Mouse (Mus musculus) erythroblast, embryonic 14.5 days (primary cell): ENCODE measurements around the gene Gtf2ird1. TPM values are rescaled to one million over a fixed set of nuclear protein-coding genes. Genes with fewer than 3 reads are reported as not detected.
A peak's percentile ranks its signal among the peaks of the same experiment; 100 is the strongest.

Experiments used
- H3K27me3 ChIP-seq: 2 replicates; pipeline ENCODE4 v1.6.1; 2012; ENCODE audit warnings: inconsistent platforms; ENCODE audit not compliant: control insufficient read depth
- H3K36me3 ChIP-seq: 2 replicates; pipeline ENCODE4 v1.6.1; 2012; ENCODE audit warnings: mild to moderate bottlenecking, inconsistent platforms; ENCODE audit not compliant: control insufficient read depth
- H3K4me1 ChIP-seq: 2 replicates; pipeline ENCODE4 v1.6.1; 2012; ENCODE audit warnings: inconsistent platforms; ENCODE audit not compliant: control insufficient read depth
- H3K4me3 ChIP-seq: replicated peaks from 2 replicates; pipeline ENCODE3; 2012; ENCODE audit warnings: moderate library complexity, mild to moderate bottlenecking, inconsistent platforms
- H3K9me3 ChIP-seq: 2 replicates; pipeline ENCODE4 v1.6.1; 2012; ENCODE audit warnings: low read length, inconsistent platforms, mixed read lengths; ENCODE audit not compliant: control insufficient read depth
- GATA1 ChIP-seq: IDR thresholded peaks from 2 replicates; pipeline ENCODE4 v1.6.1; 2012; ENCODE audit warnings: low read length, inconsistent platforms, mixed read lengths
- TAL1 ChIP-seq: IDR thresholded peaks from 3 replicates; pipeline ENCODE4 v1.6.1; 2012; ENCODE audit warnings: low read length, inconsistent platforms, mixed read lengths
- polyA plus RNA-seq: library from polyadenylated mRNA; stranded (reverse); fragments of >175 nt; gene quantifications from 2 replicates; pipeline ENCODE4 v1.2.3, GENCODE M21; 2012

Gtf2ird1 gene
- polyA plus RNA-seq, 1 experiment: 2.0 TPM

DNA sequence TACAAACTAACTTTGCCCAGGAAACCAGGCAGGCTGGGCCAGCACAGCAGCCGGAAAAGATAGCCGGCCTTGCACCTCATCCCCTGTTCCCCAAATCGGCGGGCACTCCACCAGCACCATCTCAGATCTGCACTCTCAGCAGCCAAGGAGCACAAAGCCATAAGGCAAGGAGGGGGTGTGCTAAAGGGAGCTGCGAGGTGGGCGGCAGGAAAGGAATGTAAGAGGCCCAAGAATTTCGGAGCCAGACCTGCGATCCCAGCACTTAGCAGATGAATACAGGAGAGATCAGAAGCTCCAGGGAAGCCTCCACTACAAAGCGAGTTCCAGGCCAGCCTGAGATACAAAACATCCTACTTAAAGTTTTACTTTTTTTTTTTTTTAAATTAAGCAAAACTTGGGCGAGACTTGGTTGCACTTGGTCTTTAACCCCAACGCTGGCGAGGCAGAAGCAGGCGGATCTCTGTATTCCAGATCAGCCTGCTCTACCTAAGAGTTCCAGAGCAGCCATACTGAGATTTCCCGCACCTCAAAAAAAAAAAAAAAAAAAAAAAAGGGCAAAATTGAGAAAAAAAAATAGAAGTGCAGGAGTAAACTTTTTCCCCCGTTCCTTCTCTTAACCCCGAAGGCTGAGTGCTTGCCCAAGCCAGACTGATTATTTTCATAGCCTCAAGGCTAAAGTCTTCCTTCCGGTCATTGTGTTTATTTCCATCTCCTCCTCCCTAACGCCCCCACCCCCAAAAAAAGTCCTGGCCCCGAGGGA lies 143.6 kb downstream of the Gtf2ird1 start:
- Histone ChIP-seq H3K27me3 (no peaks in the 10 kb centered on the region), H3K4me3 (peak overlapping the region; percentile 99), H3K36me3 (peaks cover 38% of the 10 kb centered on the region), H3K9me3 (no peaks in the 10 kb centered on the region), H3K4me1 (peaks cover 41% of the 10 kb centered on the region)
- TF ChIP-seq TAL1: no peak
- no peak for TF ChIP-seq GATA1

DNA sequence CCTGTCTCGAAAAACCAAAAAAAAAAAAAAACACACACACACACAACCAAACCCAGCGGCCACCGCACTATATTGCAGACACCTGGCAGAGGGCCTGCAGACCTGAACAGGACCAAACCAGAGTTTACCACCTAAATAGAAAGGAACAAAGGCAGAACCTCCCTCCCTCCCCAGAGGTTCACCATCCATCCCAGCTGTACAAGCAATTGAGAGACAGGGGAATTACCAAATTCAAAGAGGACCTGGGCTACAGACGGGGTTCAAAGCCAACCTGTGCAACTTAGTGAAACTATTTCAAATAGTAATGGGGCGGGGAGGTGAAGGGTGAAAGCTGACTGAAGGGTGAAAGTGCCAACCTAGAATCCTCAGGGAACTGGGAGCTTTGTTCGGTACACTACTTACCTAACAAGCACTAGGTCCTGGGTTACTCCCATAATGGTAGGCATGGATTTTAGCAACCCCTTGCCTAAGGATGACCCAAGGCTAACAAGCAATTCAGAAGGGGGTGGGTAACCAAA lies 144.6 kb downstream of the Gtf2ird1 start:
- H3K9me3 ChIP-seq: no peaks in the 10 kb centered on the region
- H3K27me3 ChIP-seq: no peaks in the 10 kb centered on the region
- no peak overlapping the region for H3K4me3 ChIP-seq
- H3K36me3 ChIP-seq: peaks cover 47% of the 10 kb centered on the region
- TF ChIP-seq TAL1 (no peak), GATA1 (no peak)
- H3K4me1 ChIP-seq: peaks cover 40% of the 10 kb centered on the region

DNA sequence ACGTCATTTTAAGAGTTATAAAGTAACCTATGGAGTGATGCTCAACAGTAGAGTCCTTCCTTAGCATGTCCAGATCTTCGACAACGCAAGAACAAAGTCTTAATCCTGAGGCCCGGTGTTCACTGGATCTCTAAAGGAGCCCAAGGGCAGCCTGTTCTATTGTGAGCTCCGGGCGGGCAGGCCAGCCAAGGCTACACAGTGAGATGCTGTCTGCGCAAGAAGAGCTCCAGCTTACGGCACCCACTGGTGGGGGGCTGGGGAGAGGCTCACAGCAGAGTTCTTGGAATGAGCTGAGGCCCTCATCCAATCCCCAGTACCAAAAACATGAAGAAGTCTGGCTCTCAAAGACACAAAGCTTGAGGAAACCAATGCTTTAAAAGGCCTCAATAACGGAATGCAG lies 146.3 kb downstream of the Gtf2ird1 start:
- Histone ChIP-seq H3K27me3 (no peaks in the 10 kb centered on the region), H3K4me3 (no peak overlapping the region), H3K9me3 (no peaks in the 10 kb centered on the region), H3K36me3 (peaks cover 57% of the 10 kb centered on the region), H3K4me1 (peaks cover 29% of the 10 kb centered on the region)
- TF ChIP-seq GATA1 (no peak), TAL1 (no peak)

GRCm38 (mm10) chr5:134309345-134309744 lies 147.2 kb downstream of the Gtf2ird1 start:
- no peaks in the 10 kb centered on the region for H3K9me3 ChIP-seq
- no peak for TF ChIP-seq GATA1
- TF ChIP-seq TAL1: no peak
- H3K4me3 ChIP-seq: no peak overlapping the region
- peaks cover 64% of the 10 kb centered on the region for H3K36me3 ChIP-seq
- peaks cover 25% of the 10 kb centered on the region for H3K4me1 ChIP-seq
- H3K27me3 ChIP-seq: no peaks in the 10 kb centered on the region

Other genes with a start within 250 kb of the Gtf2ird1 start
- 0.16 and 0.26 TPM in 2 replicates for gene Ncf1, start 227.1 kb downstream of the Gtf2ird1 start, polyA plus RNA-seq
- 4.1 and 4.4 TPM in 2 replicates for gene Gtf2i, start 142.0 kb downstream of the Gtf2ird1 start, polyA plus RNA-seq
- 0.14 and 0.16 TPM in 2 replicates for gene Clip2, start 95.7 kb upstream of the Gtf2ird1 start, polyA plus RNA-seq
- not detected in 2 replicates for gene Syna, start 103.5 kb upstream of the Gtf2ird1 start, polyA plus RNA-seq
- gene Rfc2, start 124.7 kb upstream of the Gtf2ird1 start, polyA plus RNA-seq: 6.8 TPM in 2 replicates
- 0.16 and 0.17 TPM in 2 replicates for gene Lat2, start 158.3 kb upstream of the Gtf2ird1 start, polyA plus RNA-seq
- gene Eif4h, start 182.8 kb upstream of the Gtf2ird1 start, polyA plus RNA-seq: 18.5 and 18.7 TPM in 2 replicates
- gene Limk1, start 231.9 kb upstream of the Gtf2ird1 start, polyA plus RNA-seq: 0.30 and 0.39 TPM in 2 replicates